Mouse (Mus musculus) adrenal gland, adult (tissue): Measurements from ENCODE around the gene Mitf.

Experiments
- DNase-seq, 2 experiments: peaks; one replicate each; pipeline ENCODE4 v3.0.0; 2022 to 2023; ENCODE audit warnings: low spot score in 1 of 2; ENCODE audit not compliant: inconsistent age in 2 of 2

Gene Mitf

DNA sequence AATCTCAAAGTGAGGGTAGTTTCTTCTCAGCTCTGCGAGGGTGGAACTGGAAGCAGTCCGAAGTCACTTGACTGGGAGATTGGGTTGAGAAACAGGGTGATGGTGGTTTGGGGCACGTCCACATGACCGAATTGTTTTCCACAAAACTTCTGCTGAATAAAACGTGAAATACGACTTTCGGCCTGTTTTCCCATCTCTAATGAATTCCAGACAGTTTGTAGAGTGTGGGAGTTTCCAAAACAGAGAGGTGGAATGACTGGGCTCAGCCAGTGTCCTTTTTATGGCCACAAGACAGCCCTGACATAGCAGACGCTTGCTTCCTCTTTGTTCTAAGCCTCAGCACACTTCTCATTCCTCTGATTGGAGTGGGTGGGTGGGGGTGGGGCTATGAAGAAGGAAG is 13.7 kb downstream of the Mitf start:
- DNase-seq, result peak in 1 of 2 experiments; percentile 59

DNA sequence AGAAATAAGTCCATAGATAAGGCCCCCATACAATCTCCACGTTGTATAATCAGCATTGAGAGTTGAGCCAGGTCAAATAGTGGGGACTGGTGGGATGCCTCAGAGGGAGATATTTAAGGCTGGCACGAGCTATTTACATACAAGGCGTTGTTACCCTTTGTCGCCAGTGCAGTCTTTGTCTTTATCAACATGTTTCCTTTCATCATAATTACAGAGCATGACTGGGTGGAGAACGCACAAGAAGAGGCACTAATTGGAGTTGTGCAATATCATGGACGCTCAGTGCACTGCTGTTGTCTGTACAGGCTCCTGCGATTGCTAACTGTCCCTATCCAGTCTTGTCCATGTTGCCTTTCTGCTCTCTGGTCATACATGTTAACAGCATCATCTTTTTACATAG is 15.0 kb downstream of the Mitf start:
- no peak for DNase-seq

DNA sequence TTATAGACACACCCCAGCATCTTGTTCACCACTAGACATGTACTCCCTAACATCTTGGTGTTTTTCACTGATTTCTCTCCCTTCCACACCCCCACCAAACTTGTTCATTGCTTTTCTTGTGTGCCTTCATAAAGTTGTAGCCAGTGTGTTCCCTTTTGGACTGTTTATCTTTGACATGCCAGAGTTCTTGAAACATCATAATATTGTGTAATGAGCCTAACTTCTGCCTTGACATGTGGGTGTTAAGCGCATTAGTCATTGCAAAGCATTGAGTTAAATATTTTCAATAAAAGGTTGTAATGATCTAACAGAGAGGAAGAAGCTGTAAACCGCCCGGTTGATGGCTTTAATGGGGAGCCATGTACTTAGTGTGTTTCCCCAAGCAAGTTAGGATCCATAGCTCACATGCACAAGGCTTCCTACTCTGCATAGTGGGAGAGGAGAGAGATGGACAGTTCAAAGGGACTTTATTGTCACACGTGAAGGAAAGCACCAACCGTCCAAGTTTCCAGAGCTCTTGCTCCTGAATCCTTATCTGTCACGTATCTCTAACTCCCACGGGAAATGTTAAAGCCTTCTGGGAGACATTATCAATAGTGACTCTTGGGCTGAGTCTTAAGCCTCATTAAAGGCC is 19.9 kb downstream of the Mitf start:
- DNase-seq, result peak in 1 of 2 experiments; percentile 64

DNA sequence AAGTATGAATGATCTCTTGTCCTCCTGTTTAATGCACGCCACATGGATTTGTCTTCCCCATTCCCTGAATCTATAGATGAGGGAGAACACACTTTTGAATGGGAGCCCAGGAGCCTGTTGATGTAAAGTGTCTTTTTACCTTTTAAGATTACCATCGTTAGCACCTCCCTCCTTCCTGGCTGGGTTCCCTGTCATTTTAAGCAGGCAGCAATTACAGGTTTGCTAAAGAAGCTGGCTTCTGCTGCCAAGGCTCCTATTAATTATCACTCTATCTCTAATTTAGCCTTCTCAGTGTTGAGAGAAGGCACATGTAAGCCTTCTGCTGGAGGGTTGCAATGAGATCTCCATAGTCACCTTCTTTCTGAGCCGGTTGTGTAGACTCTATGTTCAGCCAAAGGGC is 21.2 kb downstream of the Mitf start:
- no peak for DNase-seq

DNA sequence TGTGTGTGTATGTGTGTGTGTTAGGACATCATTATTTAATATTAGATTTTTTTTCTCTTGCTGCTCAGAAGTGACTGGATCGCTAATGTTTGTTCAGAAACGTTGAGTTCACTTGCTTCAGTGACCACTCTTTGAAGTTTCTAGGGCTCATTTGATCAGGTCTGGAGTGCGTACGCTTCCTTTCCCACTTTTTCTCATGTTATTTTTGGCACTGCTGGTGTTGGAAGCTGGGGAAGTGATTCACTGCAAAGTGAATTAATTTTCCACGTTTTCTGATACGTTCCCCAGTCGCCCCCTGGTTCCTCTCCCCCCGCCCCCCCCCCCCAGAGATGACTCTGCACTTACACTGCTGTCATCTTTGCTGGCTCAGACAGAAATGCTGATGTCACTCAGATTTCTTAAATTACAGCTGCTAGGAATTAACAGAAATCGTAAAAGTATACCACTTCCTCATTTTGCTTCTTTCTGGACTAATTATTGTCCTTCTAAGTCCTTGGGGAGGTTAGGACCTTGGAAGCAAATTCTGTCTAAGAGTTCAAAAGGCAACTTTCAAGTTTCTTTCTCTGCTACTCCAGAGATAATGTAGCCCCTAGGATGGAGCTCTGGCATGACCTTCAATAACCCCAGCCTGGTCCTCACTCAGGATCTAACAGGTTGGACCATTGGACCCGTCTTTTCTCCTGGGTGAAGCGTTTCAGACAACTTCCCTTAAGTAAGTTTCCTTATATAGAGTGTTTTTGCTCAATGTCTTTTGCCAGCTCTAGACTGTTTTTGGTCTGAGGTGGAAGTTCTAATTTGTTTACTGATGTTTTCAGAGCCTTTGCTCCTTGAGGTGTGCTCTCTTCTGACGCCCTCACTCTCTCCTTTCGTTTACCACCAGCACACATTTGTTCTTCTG is 22.2 kb downstream of the Mitf start:
- peak in 1 of 2 experiments; percentile 49 for DNase-seq

DNA sequence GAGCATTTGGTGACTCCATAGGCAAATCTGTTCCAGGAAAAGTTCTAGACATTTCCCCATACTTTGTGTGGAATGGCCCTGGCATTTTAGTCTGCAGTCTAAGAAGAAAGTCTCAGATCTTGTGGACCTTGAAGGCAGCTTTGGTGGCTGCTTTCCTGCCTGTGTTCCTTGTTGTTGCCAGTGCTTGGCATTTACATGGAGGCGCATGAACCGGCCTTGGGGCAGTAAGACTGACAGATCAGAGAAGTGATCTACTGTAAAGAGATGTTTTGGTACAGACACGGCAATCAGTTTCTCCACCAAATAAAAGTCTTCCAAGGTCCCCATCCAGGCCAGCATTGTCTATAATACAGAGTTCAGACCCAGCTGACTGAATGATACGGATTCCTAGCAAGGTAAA is 25.6 kb downstream of the Mitf start:
- DNase-seq, result peak; percentile 58 to 74

DNA sequence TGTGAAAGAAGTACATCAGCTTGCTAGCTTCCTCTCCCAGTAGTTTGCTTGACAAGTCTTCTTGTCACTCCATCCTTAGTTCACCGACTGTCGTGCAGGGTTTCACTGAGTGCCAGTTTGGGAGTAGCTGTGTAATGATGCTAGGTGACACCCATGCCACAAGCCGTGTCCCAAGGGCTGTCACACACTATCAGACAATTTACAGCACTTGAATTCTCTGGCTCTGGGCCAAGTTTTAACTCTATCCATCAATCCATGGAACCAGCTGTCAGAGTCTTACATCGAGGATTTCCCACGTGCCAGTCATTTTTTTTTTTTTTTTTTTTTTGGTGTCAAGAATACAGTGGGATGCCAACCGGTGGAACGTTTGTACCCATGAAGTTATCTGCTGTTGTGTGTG is 29.3 kb downstream of the Mitf start:
- no peak for DNase-seq

DNA sequence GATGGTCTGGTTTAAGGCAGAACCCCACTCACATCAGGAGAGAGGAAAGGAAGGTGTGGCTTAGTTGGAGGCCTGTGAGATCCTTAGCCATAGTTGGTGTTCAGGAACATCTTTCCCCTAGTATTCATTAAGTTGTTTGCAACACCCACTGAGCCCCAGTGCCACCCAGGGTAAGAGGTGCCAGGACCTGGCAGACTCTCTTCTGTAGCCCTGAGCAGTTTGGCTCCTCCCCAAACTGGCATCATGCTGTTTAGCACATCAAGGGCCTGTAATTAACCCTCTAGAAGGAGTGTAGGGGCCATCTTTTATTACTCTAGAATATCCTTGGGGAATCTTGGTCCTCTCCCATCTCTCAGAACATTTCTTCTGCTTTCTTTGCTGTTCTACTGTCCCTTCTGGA is 30.9 kb downstream of the Mitf start:
- peak in 1 of 2 experiments; percentile 69 for DNase-seq

DNA sequence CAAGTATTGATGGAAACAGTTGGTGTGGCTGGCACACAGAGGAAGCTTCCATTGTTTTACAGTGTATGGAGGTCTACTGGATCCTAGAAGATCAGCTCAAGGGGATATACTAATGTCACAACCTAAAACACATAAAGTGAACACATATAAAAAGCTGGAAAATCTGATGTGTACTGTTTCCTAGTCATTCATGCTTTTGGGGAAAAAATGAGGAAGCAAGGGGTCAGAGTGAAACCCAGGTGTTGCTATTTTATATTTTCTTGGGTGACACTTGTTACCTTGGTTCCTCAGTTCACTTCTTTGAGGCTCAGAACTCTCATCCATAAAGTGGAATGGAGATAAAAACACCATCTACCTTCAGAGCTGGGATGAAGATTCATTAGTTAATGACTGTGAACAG is 32.7 kb downstream of the Mitf start:
- DNase-seq, result no peak

DNA sequence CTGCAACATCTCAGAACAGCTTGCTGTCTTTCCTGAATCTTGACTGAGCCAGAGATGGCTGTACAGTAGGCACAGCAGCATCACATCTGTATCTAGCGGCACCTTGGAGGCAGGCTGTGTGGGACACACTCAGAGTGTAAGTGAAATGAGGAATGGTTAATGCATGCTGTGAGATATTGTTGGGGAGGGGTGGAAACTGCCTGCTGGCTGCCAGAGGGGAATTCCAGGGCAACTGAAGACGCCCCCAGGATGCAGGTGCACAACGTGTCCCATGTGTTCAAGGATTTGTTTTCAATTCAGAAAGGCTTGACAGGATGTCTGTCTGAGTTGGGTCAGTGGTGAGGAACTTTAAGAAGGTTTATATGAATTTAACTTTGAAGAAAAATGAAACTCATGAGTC is 37.3 kb downstream of the Mitf start:
- DNase-seq, result no peak

DNA sequence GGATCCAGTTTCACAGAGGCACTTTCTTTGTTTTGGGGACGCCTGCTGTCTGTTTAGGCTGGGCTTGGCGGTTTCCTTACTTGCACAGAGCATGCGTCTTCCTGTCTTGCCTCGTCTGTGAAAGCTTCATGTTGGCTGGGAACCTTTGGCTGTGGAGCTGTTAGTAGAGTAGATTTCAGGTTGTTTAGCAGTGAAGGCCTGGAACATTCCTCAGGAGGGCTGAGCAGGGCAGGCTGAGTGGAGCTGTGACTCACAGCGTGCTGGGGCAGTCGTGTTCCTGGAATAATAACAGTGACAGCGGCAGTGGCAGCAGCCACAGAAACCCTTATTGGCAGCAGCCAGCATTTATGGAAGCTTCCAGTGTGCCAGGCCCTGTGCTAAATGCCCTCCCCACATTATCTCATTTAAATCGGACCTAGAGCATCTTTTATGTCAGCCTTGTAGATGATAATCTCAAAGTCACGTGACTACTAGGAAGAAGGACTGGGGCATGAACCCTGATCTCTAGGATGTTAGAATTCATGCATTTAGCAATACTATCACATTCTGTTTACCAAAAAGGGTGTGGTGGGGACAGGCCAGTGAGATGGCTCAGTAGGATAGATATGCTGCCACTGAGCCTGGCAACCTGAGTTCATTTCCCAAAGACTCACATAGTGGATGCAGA is 41.5 kb downstream of the Mitf start:
- DNase-seq, result peak; percentile 65 to 79

DNA sequence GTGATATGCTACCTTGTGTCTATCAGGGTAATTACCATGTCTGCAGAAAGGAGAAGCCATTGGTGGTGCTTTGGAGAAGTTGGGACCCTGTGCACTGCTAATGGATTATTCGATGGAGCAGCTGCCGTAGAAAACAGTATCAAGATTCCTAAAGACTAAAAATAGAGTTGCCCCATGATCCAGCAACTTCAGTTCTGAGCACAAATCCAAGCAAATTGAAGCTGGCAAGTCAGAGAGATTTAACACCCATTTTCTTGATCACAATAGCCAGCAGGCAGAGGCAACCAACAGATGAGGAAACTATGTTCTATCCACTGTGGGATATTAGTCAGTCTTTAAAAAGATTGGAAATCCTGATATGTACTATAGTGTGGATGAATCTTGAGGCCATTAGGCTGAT is 47.4 kb downstream of the Mitf start:
- DNase-seq, result peak in 1 of 2 experiments; percentile 50

DNA sequence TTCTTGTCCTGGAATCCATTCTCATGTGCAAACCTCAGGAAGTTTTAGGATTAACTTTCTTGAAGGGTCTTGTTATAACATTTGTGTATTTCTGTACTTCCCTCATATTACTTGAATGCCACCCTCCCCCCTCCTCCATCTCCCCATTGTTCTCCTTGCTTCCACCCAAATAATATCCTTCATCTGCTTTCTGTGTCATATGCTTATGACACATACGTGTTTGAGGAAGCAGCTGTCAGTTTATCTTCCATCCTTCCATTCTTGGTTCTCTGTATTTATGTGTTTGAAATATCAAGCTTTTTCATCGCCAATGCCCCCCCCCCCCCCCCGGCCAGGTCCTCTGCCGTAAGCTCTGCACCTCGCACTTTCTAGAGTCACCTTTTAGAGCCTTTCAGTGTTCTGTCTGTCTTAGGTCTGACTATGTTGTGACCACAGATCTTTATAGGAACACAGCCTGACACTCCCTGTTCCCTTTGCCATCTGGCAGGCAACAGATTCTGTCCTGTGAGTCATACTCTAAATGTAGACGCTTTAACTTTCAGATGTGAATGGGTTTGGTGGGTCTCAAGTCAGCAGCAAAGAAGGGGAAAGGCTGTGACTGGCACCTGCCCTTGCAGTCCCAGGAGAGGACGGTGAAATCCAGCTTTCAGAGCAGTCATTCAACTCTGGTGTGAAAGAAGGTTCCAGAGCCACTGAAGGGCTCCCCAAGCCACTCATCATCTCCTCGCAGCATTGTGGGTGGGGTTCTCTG is 48.7 kb downstream of the Mitf start:
- DNase-seq, result no peak

DNA sequence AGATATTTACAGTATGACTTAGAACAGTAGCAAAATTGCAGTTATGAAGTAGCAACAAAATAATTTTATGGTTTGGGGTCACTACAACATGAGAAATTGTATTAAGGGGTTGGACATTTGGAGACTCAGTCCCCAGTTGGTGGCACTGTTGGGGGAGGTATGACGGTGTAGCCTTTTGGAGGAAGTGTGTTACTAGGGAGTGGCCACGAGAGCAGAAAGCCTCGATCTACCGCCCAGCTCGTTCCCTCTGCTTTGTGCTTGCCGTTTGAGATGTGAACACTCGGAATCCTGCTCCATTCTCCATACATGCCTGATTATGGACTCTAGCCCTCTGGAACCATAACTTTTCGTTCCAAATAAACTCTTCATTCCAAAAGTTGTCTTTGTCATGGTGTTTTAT is 49.6 kb downstream of the Mitf start:
- no peak for DNase-seq

DNA sequence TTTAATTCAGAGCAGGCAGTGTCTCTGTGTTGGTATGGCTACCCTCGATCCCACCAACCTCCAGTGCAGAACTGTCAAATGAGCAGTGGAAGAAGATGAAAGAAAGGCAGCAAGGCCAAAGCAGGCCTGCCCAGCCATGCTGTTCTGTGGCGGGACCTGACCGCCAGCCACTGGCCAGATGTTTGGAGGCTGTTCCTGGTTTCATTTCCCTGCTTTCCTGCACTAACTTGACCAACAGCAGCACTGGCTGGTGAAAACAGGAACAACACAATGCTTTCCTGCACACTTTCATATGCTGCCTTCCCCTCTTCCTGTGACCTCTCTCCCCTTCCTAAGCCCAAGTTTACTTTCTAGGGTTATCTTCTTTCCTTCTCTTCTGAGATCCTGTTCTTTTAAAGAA is 50.8 kb downstream of the Mitf start:
- DNase-seq, result peak; percentile 41 to 73

DNA sequence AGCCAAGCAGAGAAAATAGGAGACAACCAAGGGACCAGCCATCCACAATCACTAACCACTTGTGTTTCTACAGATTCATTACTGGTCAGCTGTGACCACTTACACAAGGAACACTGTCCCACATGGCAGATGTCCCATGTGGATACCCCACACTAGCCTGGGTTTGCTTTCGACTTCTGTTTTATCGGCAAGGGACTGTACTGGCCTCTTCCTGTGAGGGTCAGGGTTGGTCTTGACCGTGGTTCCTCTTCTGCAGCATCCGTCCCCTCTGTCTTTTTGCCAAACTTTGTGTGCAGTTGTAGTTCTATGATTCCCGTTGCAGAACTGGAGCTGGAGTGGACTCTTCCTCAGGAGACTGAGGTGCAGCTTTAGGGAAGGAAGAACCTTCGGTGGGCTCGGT is 59.7 kb downstream of the Mitf start:
- no peak for DNase-seq

DNA sequence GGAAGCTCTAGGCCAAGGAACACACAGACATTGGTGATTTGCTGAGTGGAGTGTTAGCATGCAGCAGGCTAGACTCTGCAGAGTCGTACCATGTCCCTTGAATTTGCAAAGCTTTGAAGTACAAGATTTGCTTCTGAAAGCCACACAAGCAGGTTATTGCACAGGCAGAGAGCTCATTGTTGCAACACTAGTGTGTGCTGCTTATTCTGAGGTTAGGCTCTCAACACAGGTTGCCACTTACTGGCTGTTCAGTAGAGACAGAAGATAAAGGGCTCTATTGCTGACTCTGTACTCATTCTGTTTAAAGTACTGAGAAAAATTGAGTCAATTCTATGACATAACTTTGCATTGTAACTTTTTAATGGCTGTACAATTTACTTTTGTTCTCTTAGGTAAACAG is 61.2 kb downstream of the Mitf start:
- no peak for DNase-seq

DNA sequence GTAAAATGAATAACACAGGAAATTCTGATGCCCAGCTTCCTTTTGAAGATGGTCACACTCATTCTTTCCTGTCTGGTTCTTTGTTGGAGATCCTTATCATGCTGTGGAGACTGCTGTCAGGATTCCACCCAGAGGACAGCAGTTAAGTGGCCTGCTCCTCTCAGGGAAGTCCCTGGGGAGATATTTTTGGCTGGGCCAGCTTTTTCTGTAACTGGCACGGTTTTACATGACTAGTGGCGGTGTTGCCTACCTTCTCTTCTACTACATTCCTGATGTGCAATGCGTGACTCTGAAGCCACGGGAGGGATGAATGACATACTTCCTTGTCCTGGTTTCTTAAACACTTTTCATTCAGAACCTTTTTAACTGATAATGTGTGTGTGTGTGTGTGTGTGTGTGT is 63.1 kb downstream of the Mitf start:
- DNase-seq, result peak in 1 of 2 experiments; percentile 47

DNA sequence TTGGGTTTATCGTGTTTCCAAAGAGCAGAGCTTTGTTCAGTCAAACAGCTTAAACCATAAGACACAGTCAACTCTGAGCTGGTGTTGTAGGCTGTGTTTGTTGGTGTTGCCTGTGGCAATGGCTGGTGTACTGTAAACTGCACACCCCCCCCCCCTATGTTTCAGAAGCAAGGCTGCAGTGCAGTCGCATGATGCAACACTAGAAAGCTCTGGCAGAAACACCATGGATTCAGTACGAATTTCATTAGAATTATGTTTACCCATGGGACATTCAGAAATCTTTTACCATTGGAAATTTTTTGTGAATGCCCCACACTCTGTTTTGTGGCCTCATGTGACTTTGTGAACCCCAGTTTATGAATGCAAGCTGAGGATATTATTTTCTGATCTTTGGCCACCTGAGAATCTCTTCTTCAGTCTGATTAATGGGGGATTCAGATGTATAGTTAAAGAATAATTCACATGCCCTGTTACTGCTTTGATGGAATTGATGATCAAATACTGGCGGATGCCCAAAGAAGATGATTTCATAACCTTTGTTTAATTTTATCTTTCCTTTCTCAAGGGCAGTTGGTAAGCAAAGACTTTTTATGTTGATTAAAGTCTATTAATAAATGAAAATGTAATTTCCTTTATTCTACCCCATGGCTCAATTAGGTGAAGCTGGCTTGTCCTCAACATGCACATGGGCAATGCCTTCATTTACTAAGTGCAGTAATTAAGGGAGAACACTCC is 64.6 kb downstream of the Mitf start:
- DNase-seq, result peak in 1 of 2 experiments; percentile 88

DNA sequence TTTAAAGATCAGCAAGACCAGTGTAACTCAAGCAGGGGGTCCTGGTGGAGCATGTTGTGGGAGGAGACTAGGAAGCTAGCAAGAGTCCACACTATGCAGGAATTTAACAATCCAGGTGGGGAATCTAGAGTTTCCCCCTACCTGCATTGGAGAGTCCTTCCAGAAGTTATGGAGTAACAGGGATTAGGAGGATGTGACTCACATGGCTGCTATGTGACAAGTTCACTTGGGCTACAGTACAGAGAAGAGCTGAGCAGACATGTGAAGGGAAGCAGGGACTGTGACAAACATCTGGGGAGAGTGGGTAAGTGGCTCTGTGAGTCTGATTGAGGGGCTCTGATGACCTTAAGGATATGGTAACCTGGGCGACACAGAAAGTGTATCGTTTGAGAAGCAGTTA is 66.2 kb downstream of the Mitf start:
- peak in 1 of 2 experiments; percentile 55 for DNase-seq

DNA sequence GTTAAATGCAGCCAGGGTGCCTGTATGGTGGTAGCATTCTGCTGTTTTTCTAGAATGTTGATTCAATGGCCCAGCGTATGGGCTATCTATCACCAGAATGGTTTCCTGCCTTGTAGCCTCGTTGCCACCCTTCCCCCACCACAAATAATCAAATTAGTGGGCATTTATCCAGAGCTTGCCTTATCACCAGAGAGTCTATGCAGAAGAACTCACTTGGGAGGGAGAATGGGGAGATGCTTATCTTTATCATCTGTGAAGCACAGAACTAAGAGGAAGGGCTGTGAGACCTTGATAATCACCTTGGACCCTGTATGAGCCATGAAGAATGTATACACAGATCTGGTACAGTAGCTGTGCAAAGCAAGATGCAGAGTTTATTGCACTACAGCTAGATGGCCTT is 70.1 kb downstream of the Mitf start:
- no peak for DNase-seq
